Mouse (Mus musculus): ENCODE measurements at regions not wholly inside any gene's neighbourhood (a gene's known extent, or its start where the extent isn't known, plus 50 kb on each side); places are given as distances from the start of the nearest gene placed in this dataset.

DNA sequence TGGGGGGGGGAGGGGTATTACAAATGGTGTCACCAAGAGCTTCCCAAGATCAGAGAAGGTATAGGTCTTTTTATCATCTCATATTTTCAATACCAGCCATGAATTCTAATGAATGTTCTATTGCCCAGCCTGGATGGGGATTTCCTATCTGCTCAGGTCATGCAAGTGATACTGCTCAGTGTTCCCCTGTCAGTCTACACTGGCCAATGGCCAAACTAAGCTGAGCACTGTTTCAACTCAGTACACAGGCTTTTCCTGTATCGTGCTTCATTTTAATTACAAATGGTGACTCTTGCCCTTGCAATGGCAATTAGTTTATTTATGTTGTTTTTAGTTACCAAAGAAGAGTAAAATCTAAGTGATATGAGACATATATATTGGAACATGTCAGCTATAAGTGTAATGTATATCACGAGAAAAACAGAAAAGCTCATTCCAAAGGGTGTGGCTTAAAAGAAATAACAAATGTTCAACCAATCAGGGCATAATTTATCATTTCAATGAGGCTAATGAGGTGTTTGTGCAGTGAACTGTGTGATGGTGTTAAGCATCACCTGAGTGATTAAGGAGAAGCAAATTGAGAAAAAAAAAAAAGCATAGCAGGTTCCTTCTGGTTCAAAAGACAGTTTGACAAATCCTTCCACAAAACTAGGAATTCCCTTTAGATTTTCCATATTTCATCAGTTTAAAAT, 708.3 kb downstream of the Stpg2 start:
- WGBS: 80% methylated on average over 2 of the region's 2 CpGs
- H3K36me3 ChIP-seq: no peaks in the 10 kb centered on the region
- H3K27ac ChIP-seq: no peak overlapping the region
- H3K9me3 ChIP-seq (replicated peaks): no peaks in the 10 kb centered on the region
- no peak for DNase-seq (ENCODE audit: low spot score)
- no peaks in the 10 kb centered on the region for H3K4me1 ChIP-seq
- H3K27me3 ChIP-seq (ENCODE audit: low read depth, poor library complexity, severe bottlenecking): no peaks in the 10 kb centered on the region
- no peak overlapping the region for H3K4me3 ChIP-seq

GRCm38 (mm10) chr3:139922267-139922666, 716.8 kb downstream of the Stpg2 start:
- Histone ChIP-seq H3K9me3 (replicated peaks) (no peaks in the 10 kb centered on the region), H3K27me3 (ENCODE audit: low read depth, poor library complexity, severe bottlenecking) (no peaks in the 10 kb centered on the region), H3K36me3 (no peaks in the 10 kb centered on the region), H3K4me1 (no peaks in the 10 kb centered on the region), H3K4me3 (no peak overlapping the region), H3K27ac (no peak overlapping the region)
- no peak for DNase-seq (ENCODE audit: low spot score)
- WGBS: 80% methylated on average over 3 of the region's 3 CpGs

DNA sequence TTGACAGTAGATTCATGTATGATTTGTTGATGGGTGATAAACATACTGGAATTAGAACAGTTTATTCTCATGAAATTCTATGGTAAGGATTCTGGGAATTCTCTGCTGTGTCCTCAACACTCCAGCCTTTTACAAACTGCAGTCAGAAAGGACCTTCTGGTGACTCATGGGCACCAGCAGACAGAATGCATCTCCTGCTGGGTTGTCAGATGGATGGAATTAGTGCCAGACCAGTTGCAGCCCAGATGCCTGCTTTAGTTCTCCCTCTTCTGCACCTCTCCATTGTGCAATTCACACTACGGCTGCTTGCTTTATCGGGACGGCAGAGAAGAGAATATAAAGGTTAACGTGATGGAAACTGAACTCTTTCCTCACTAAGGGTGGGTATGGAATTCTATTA, 727.5 kb downstream of the Stpg2 start:
- DNase-seq (ENCODE audit: low spot score): no peak

DNA sequence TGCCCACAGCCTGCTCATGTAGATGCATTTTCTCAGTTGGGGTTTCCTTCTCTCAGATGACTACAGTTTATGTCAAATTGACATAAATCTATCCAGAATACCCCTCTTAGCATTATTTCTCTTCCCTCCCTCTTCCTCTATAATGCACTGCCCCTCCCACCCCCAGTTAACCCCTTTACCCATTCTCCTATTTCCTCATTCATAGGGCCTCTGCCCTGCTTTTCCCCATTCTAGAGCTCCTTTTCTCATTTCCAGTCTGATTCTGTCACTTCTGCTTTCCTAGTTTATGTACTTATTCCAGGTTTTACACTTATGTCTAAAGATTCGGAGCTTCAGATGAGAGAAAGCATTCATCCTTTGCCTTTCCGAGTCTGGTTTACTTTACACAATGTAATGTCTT, 740.7 kb downstream of the Stpg2 start:
- Histone ChIP-seq H3K36me3 (no peaks in the 10 kb centered on the region), H3K4me3 (no peak overlapping the region), H3K27ac (no peak overlapping the region), H3K27me3 (ENCODE audit: low read depth, poor library complexity, severe bottlenecking) (no peaks in the 10 kb centered on the region), H3K4me1 (no peaks in the 10 kb centered on the region), H3K9me3 (replicated peaks) (no peaks in the 10 kb centered on the region)
- no peak for DNase-seq (ENCODE audit: low spot score)
- 98% methylated on average over 2 of the region's 2 CpGs for WGBS

More for the DNA sequence above, 727.5 kb downstream of the Stpg2 start:
- Histone ChIP-seq H3K9me3 (replicated peaks) (no peaks in the 10 kb centered on the region), H3K36me3 (no peaks in the 10 kb centered on the region), H3K27ac (no peak overlapping the region), H3K4me1 (peaks cover 4% of the 10 kb centered on the region; the same call in 1 of the 2 replicates), H3K4me3 (no peak overlapping the region), H3K27me3 (ENCODE audit: low read depth, poor library complexity, severe bottlenecking) (no peaks in the 10 kb centered on the region)
- WGBS: 84% methylated on average over 4 of the region's 4 CpGs

DNA sequence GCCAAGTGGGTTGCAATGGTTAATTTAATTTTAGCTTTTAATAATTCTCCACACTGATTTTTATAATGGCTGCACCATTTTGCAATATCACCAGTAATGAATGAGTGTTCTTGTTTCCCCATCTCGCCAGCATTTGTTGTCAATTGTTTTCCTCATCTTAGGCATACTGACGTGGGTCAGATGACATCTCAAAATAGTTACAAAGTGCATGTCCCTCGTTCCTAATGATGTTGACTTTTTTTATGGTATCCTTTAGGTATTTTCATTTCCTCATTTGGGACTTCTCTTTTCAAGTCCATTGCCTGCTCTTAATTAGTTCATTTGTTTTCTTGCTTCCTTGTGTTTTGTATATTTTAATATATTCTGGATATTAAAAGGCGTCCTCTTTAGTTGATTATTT, 741.8 kb downstream of the Stpg2 start:
- Histone ChIP-seq H3K4me3 (no peak overlapping the region), H3K27me3 (ENCODE audit: low read depth, poor library complexity, severe bottlenecking) (no peaks in the 10 kb centered on the region), H3K9me3 (replicated peaks) (no peaks in the 10 kb centered on the region), H3K27ac (no peak overlapping the region), H3K36me3 (no peaks in the 10 kb centered on the region), H3K4me1 (no peaks in the 10 kb centered on the region)
- 83% methylated on average over 4 of the region's 4 CpGs for WGBS
- no peak for DNase-seq (ENCODE audit: low spot score)

DNA sequence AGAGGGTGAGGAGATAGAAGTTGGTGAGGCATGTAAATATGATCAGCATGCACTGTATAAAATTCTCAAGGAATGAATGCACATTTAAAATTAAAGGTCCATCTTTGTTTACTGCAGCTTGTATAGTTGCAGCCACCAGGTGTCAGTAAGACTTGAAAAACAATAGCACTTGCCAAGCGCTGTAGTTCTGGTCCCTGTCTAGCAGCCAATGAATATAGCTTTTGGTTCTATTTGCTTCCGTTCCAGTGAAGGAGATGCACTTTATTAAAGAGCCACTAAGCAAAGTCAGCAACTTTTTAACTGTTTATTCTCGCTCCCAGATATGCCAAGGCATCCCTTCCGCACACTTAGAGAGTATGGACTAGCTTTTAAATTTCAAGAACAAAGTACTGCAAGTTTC, 743.6 kb downstream of the Stpg2 start:
- Histone ChIP-seq H3K4me1 (no peaks in the 10 kb centered on the region), H3K27ac (no peak overlapping the region), H3K27me3 (ENCODE audit: low read depth, poor library complexity, severe bottlenecking) (no peaks in the 10 kb centered on the region), H3K9me3 (replicated peaks) (no peaks in the 10 kb centered on the region), H3K4me3 (no peak overlapping the region), H3K36me3 (no peaks in the 10 kb centered on the region)
- no peak for DNase-seq (ENCODE audit: low spot score)
- WGBS: 64% methylated on average over 4 of the region's 4 CpGs

DNA sequence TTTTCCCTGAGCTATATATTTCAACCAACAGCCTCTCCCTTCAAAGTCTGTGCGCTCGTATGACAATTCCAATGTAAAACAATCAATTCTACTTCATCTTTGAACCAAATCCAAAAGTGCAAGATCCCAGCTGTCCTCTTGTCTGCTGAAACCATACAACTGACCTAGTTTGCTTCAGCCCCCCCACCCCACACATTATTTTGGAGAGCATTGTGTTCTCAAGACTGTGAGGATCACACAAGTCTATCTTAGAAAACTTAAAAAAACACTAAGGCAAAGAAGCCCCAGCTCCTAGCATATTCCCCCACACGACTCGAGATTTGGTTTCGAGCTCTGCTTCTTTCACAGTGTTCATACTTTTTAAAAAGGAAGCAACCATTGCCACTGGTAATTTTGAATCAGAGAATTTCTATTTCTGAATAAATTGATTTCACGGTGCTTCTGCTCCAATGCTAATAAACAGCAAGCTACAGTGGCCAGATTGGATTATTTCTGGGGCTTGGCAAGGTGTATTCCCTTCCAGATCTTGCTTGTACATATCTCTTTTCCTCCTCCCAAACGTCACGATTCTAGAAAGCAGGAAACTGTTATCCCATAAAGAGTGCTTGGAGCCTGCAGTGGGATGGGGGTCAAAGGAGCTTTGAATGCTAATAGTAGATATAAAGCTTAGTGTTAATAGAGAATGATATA, 744.7 kb downstream of the Stpg2 start:
- Histone ChIP-seq H3K27ac (no peak overlapping the region), H3K36me3 (no peaks in the 10 kb centered on the region), H3K4me1 (no peaks in the 10 kb centered on the region), H3K27me3 (ENCODE audit: low read depth, poor library complexity, severe bottlenecking) (no peaks in the 10 kb centered on the region), H3K4me3 (no peak overlapping the region), H3K9me3 (replicated peaks) (no peaks in the 10 kb centered on the region)
- DNase-seq (ENCODE audit: low spot score): no peak
- WGBS: 94% methylated on average over 8 of the region's 8 CpGs

- no peaks in the 10 kb centered on the region for H3K36me3 ChIP-seq
- DNase-seq (ENCODE audit: low spot score): no peak
- H3K27ac ChIP-seq: no peak overlapping the region
- H3K27me3 ChIP-seq (ENCODE audit: low read depth, poor library complexity, severe bottlenecking): no peaks in the 10 kb centered on the region
- H3K4me1 ChIP-seq: no peaks in the 10 kb centered on the region
- WGBS: 85% methylated on average over 8 of the region's 8 CpGs
- no peak overlapping the region for H3K4me3 ChIP-seq
- no peaks in the 10 kb centered on the region for H3K9me3 ChIP-seq (replicated peaks)
These were observed 746.0 kb downstream of the Stpg2 start for GRCm38 (mm10) chr3:139951516-139951915.

GRCm38 (mm10) chr3:139978172-139978571, 772.7 kb downstream of the Stpg2 start:
- H3K9me3 ChIP-seq (replicated peaks): no peaks in the 10 kb centered on the region
- H3K27ac ChIP-seq: no peak overlapping the region
- no peaks in the 10 kb centered on the region for H3K36me3 ChIP-seq
- DNase-seq (ENCODE audit: low spot score): no peak
- no peak overlapping the region for H3K4me3 ChIP-seq
- H3K4me1 ChIP-seq: no peaks in the 10 kb centered on the region
- H3K27me3 ChIP-seq (ENCODE audit: low read depth, poor library complexity, severe bottlenecking): no peaks in the 10 kb centered on the region
- WGBS: 61% methylated on average over 1 of the region's 1 CpGs

DNA sequence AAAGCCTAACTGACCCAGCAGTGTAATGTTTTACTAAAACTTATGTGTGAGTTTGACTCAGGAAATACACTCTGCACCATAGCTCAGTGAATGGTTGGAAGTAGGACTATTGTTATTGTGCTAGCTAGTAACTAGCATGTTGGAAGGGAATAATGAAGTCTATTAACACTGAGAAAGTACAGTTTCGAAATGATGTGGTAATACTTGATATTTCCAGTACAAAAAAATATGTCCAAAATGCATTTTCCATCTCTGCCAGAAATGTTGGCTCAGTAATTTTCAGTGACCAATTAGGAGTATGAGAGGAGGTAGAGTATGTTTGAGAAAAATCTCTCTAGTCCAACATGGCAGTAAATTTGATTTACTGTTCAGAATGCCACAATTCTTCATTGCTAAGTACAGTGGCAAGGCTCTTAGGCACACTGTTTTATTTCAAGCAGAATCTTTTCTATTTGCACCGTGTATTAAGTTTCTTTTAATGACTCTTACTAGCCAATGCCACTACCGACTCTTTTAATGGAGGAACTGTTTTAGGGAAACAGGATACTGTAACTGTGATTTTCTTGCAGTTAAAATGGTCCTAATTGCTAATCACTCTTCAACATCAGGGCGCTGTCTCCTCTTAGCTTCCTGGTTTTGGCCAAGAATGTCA, 780.5 kb downstream of the Stpg2 start:
- Histone ChIP-seq H3K4me1 (no peaks in the 10 kb centered on the region), H3K36me3 (no peaks in the 10 kb centered on the region), H3K27ac (no peak overlapping the region), H3K9me3 (replicated peaks) (no peaks in the 10 kb centered on the region), H3K4me3 (no peak overlapping the region), H3K27me3 (ENCODE audit: low read depth, poor library complexity, severe bottlenecking) (no peaks in the 10 kb centered on the region)
- no peak for DNase-seq (ENCODE audit: low spot score)
- WGBS: 86% methylated on average over 4 of the region's 4 CpGs

- no peak for DNase-seq (ENCODE audit: low spot score)
- H3K27me3 ChIP-seq (ENCODE audit: low read depth, poor library complexity, severe bottlenecking): no peaks in the 10 kb centered on the region
- H3K9me3 ChIP-seq (replicated peaks): no peaks in the 10 kb centered on the region
- no peaks in the 10 kb centered on the region for H3K4me1 ChIP-seq
- H3K4me3 ChIP-seq: no peak overlapping the region
- WGBS: 73% methylated on average over 1 of the region's 1 CpGs
- no peaks in the 10 kb centered on the region for H3K36me3 ChIP-seq
- H3K27ac ChIP-seq: no peak overlapping the region
These were observed 783.4 kb downstream of the Stpg2 start for GRCm38 (mm10) chr3:139988938-139989337.

GRCm38 (mm10) chr3:139989380-139989779, 783.9 kb downstream of the Stpg2 start:
- Histone ChIP-seq H3K4me1 (no peaks in the 10 kb centered on the region), H3K4me3 (no peak overlapping the region), H3K27ac (no peak overlapping the region), H3K9me3 (replicated peaks) (no peaks in the 10 kb centered on the region), H3K27me3 (ENCODE audit: low read depth, poor library complexity, severe bottlenecking) (no peaks in the 10 kb centered on the region), H3K36me3 (no peaks in the 10 kb centered on the region)
- DNase-seq (ENCODE audit: low spot score): no peak

GRCm38 (mm10) chr3:140012522-140012921, 807.0 kb downstream of the Stpg2 start:
- 81% methylated on average over 2 of the region's 2 CpGs for WGBS
- H3K4me3 ChIP-seq: no peak overlapping the region

More at GRCm38 (mm10) chr3:140012522-140012921, 807.0 kb downstream of the Stpg2 start:
- DNase-seq (ENCODE audit: low spot score): no peak
- Histone ChIP-seq H3K9me3 (replicated peaks) (no peaks in the 10 kb centered on the region), H3K27me3 (ENCODE audit: low read depth, poor library complexity, severe bottlenecking) (no peaks in the 10 kb centered on the region), H3K36me3 (no peaks in the 10 kb centered on the region), H3K4me1 (no peaks in the 10 kb centered on the region), H3K27ac (no peak overlapping the region)
